Comparison of ENCODE assay signal across 9 mouse cellular contexts in genomic region chr9:108935991-108936390, GRCm38 (mm10). TPM values are rescaled to one million over a fixed set of nuclear protein-coding genes. Genes with fewer than 3 reads are reported as not detected.
DNase-seq lines count a peak whose midpoint lies in the region; ATAC-seq and TF ChIP-seq lines count a peak whose summit lies in the region.
"Had no signal": no experiment of that assay in that cellular context is flagged by ENCODE, and none has a peak within 500 bp of the region (broad histone marks: within the 10 kb centered on the region; RNA-seq: fewer than 3 reads in every experiment).

No protein-coding gene starts in this region.

- H3K9ac ChIP-seq in hindbrain, embryonic 13.5 days, result peak overlapping the region; percentile 96; the same call in 1 of the 2 replicates

- TF ChIP-seq CTCF in gastrocnemius, adult 2 months (IDR thresholded peaks at IDR 0.05), result no peak
- TF ChIP-seq CTCF in G1E (IDR thresholded peaks at IDR 0.05; ENCODE audit: low read depth, low read length), result no peak

- peak overlapping the region; percentile 85; the same call in 1 of the 2 replicates for H3K4me3 ChIP-seq in gastrocnemius, adult 2 months
- H3K4me3 ChIP-seq in G1E (ENCODE audit: low read depth, low read length), result peak overlapping the region; percentile 100; the same call in 1 of the 2 replicates
- peak overlapping the region; percentile 99; the same call in 1 of the 2 replicates for H3K4me3 ChIP-seq in hindbrain, embryonic 13.5 days
- H3K4me3 ChIP-seq in megakaryocyte, embryonic 14.5 days (replicated peaks), result peak overlapping the region; percentile 100

- H3K36me3 ChIP-seq in G1E (replicated peaks), result peaks cover 30% of the 10 kb centered on the region
- H3K36me3 ChIP-seq in hindbrain, embryonic 13.5 days, result peaks cover 29% of the 10 kb centered on the region
- H3K36me3 ChIP-seq in megakaryocyte, embryonic 14.5 days (replicated peaks; ENCODE audit: low read length), result peaks cover 29% of the 10 kb centered on the region

- H3K4me2 ChIP-seq in hindbrain, embryonic 13.5 days, result peak overlapping the region; percentile 35; the same call in 1 of the 2 replicates

- intact Hi-C loops in gastrocnemius, adult 2 months (cut with DNase I), result loop anchor here (1.0 to 5.0 kb wide), 4 partner anchors 51 to 184 kb away; partner anchors contain the start of genes Slc26a6, Trex1 and Ucn2
- intact Hi-C loops in gastrocnemius, postnatal 14 days (cut with DNase I; ENCODE audit: low total_unique reads), result no loop called here
- intact Hi-C loops in left cerebral cortex, postnatal 10 days (cut with DNase I), result loop anchor here (5.0 kb wide), 1 partner anchor 126 kb away; no protein-coding TSS in a partner anchor

- peak overlapping the region; percentile 96; the same call in 1 of the 2 replicates for H3K27ac ChIP-seq in gastrocnemius, adult 2 months
- H3K27ac ChIP-seq in hindbrain, embryonic 13.5 days, result no peak overlapping the region

- no peak for DNase-seq in gastrocnemius, adult 2 months
- DNase-seq in gastrocnemius, postnatal 14 days, result no peak
- DNase-seq in G1E (ENCODE audit: low spot score), result no peak
- DNase-seq in left cerebral cortex, postnatal 10 days (ENCODE audit: extremely low spot score in 1 of 2, low spot score in 2 of 2), result no peak
- no peak for DNase-seq in thymus, postnatal 25 days
- DNase-seq in spleen, postnatal 10 days (ENCODE audit: low spot score in 2 of 2), result no peak

- H3K4me1 ChIP-seq in G1E (ENCODE audit: insufficient read depth, low read depth, low read length), result peaks cover 27% of the 10 kb centered on the region
- H3K4me1 ChIP-seq in hindbrain, embryonic 13.5 days (replicated peaks), result peaks cover 12% of the 10 kb centered on the region
- H3K4me1 ChIP-seq in megakaryocyte, embryonic 14.5 days, result peaks cover 23% of the 10 kb centered on the region

- no peaks in the 10 kb centered on the region for H3K27me3 ChIP-seq in G1E (ENCODE audit: insufficient read depth, low read length)
- H3K27me3 ChIP-seq in hindbrain, embryonic 13.5 days, result no peaks in the 10 kb centered on the region
- H3K27me3 ChIP-seq in megakaryocyte, embryonic 14.5 days (replicated peaks), result peaks cover 3% of the 10 kb centered on the region

- 20% methylated on average over 3 of the region's 3 CpGs for WGBS in hindbrain, embryonic 13.5 days

- H3K9me3 ChIP-seq in G1E (replicated peaks), result no peaks in the 10 kb centered on the region
- H3K9me3 ChIP-seq in hindbrain, embryonic 13.5 days, result no peaks in the 10 kb centered on the region
- no peaks in the 10 kb centered on the region for H3K9me3 ChIP-seq in megakaryocyte, embryonic 14.5 days

- ATAC-seq in G1E (ENCODE audit: extremely low read depth, insufficient number of reproducible peaks, low FRiP score, poor library complexity, severe bottlenecking), result no peak
- no peak for ATAC-seq in hindbrain, embryonic 13.5 days (ENCODE audit: low FRiP score)

RNA-seq across cellular contexts. Expression of gene Uqcrc1, which starts 0.4 kb away (rescaled TPM):
- 1,000 to 10,000 TPM in 1 of 2 experiments, 100 to 1,000 TPM in 1; 834 to 1,182 TPM for total RNA-seq in gastrocnemius, adult 2 months (2021)
- total RNA-seq in gastrocnemius, postnatal 14 days (2021), result 1,000 to 10,000 TPM in 1 of 2 experiments, 100 to 1,000 TPM in 1; 899 to 1,084 TPM
- total RNA-seq in G1E (2014; fragmentation: Nextera tagmentation), result 172 and 173 TPM in 2 replicates
- total RNA-seq in G1E (2017), result 186 and 188 TPM in 2 replicates
- polyA plus RNA-seq in G1E (2012), result 448 and 452 TPM in 2 replicates
- 398 and 399 TPM in 2 replicates for polyA plus RNA-seq in hindbrain, embryonic 13.5 days (2015; fragmentation: Nextera tagmentation; extraction: Ambion mirVana)
- polyA plus RNA-seq in megakaryocyte, embryonic 14.5 days (2012; ENCODE audit: insufficient read depth, low replicate concordance), result 221 and 266 TPM in 2 replicates
- total RNA-seq in left cerebral cortex, postnatal 10 days (2021), result 100 to 1,000 TPM; 394 to 398 TPM

RNA-seq across cellular contexts. Expression of gene Col7a1, which starts 17.4 kb away (rescaled TPM):
- 1 to 10 TPM in 1 of 2 experiments, under 1 TPM in 1; 0.95 to 3.0 TPM for total RNA-seq in gastrocnemius, adult 2 months (2021)
- 1 to 10 TPM; 2.7 to 3.7 TPM for total RNA-seq in gastrocnemius, postnatal 14 days (2021)
- 0.10 and 0.30 TPM in 2 replicates for total RNA-seq in G1E (2014; fragmentation: Nextera tagmentation)
- 1.1 and 3.0 TPM in 2 replicates for total RNA-seq in G1E (2017)
- polyA plus RNA-seq in G1E (2012), result 0.15 and 0.28 TPM in 2 replicates
- polyA plus RNA-seq in hindbrain, embryonic 13.5 days (2015; fragmentation: Nextera tagmentation; extraction: Ambion mirVana), result 1.1 and 1.7 TPM in 2 replicates
- polyA plus RNA-seq in megakaryocyte, embryonic 14.5 days (2012; ENCODE audit: insufficient read depth, low replicate concordance), result 0.36 and 2.2 TPM in 2 replicates
- 1 to 10 TPM; 5.2 to 6.1 TPM for total RNA-seq in left cerebral cortex, postnatal 10 days (2021)

RNA-seq across cellular contexts. Expression of gene Tmem89, which starts 21.6 kb away (rescaled TPM):
- not detected for total RNA-seq in gastrocnemius, adult 2 months (2021)
- not detected for total RNA-seq in gastrocnemius, postnatal 14 days (2021)
- total RNA-seq in G1E (2014; fragmentation: Nextera tagmentation), result not detected in 2 replicates
- not detected in 2 replicates for total RNA-seq in G1E (2017)
- not detected in 2 replicates for polyA plus RNA-seq in G1E (2012)
- polyA plus RNA-seq in hindbrain, embryonic 13.5 days (2015; fragmentation: Nextera tagmentation; extraction: Ambion mirVana), result 0.32 and 0.72 TPM in 2 replicates
- polyA plus RNA-seq in megakaryocyte, embryonic 14.5 days (2012; ENCODE audit: insufficient read depth, low replicate concordance), result not detected in 2 replicates
- not detected for total RNA-seq in left cerebral cortex, postnatal 10 days (2021)
- polyA plus RNA-seq: inflammation-experienced regulatory T-cells, adult 6 months had no signal

RNA-seq across cellular contexts. Expression of gene Ucn2, which starts 49.8 kb away (rescaled TPM):
- 1 to 10 TPM in 1 of 2 experiments, under 1 TPM in 1; 0.47 to 1.1 TPM for total RNA-seq in gastrocnemius, adult 2 months (2021)
- total RNA-seq in gastrocnemius, postnatal 14 days (2021), result under 1 TPM; 0.40 to 0.53 TPM
- not detected in 2 replicates for total RNA-seq in G1E (2014; fragmentation: Nextera tagmentation)
- 0.17 and 0.38 TPM in 2 replicates for total RNA-seq in G1E (2017)
- polyA plus RNA-seq in G1E (2012), result not detected in 2 replicates
- not detected in 2 replicates for polyA plus RNA-seq in hindbrain, embryonic 13.5 days (2015; fragmentation: Nextera tagmentation; extraction: Ambion mirVana)
- 0.18 TPM in 1 of 2 replicates, not detected in the other for polyA plus RNA-seq in megakaryocyte, embryonic 14.5 days (2012; ENCODE audit: insufficient read depth, low replicate concordance)
- total RNA-seq in left cerebral cortex, postnatal 10 days (2021), result under 1 TPM; 0.30 to 0.49 TPM
- polyA plus RNA-seq: inflammation-experienced regulatory T-cells, adult 6 months had no signal

RNA-seq across cellular contexts. Expression of gene Pfkfb4, which starts 55.6 kb away (rescaled TPM):
- 10 to 100 TPM; 26.4 to 58.3 TPM for total RNA-seq in gastrocnemius, adult 2 months (2021)
- 10 to 100 TPM; 31.0 to 31.6 TPM for total RNA-seq in gastrocnemius, postnatal 14 days (2021)
- total RNA-seq in G1E (2014; fragmentation: Nextera tagmentation) (7.1 and 10.0 TPM in 2 replicates), G1E (2017) (9.1 and 9.3 TPM in 2 replicates)
- 1.7 and 4.1 TPM in 2 replicates for polyA plus RNA-seq in G1E (2012)
- polyA plus RNA-seq in hindbrain, embryonic 13.5 days (2015; fragmentation: Nextera tagmentation; extraction: Ambion mirVana), result 26.3 and 34.2 TPM in 2 replicates
- 2.4 and 5.8 TPM in 2 replicates for polyA plus RNA-seq in megakaryocyte, embryonic 14.5 days (2012; ENCODE audit: insufficient read depth, low replicate concordance)
- total RNA-seq in left cerebral cortex, postnatal 10 days (2021), result 10 to 100 TPM; 19.2 to 25.8 TPM
